Mouse (Mus musculus) intestine, embryonic 16.5 days (tissue): ENCODE measurements around the gene Naaa. TPM values are rescaled to one million over a fixed set of nuclear protein-coding genes. Genes with fewer than 3 reads are reported as not detected.
A peak's percentile ranks its signal among the peaks of the same experiment; 100 is the strongest.

Source experiments
- ATAC-seq: fragments of 200-750 bp; cut with Nextera tagmentation; 2 replicates; pipeline ENCODE4 v1.8.0; 2017; ENCODE audit warnings: moderate TSS enrichment, moderate library complexity
- H3K27ac ChIP-seq: fragments of 300-500 bp; sonication (generic); 2 replicates; pipeline ENCODE4 v1.5.1; 2014; ENCODE audit warnings: mild to moderate bottlenecking, low read length
- H3K27me3 ChIP-seq: fragments of 300-500 bp; sonication (generic); replicated peaks from 2 replicates; pipeline ENCODE4 v1.6.1; 2014; ENCODE audit warnings: low read length, control low read depth, mixed read lengths; ENCODE audit not compliant: control insufficient read depth, insufficient read depth
- H3K36me3 ChIP-seq: fragments of 300-500 bp; sonication (generic); 2 replicates; pipeline ENCODE4 v1.6.1; 2014; ENCODE audit warnings: low read length, control low read depth; ENCODE audit not compliant: control insufficient read depth, insufficient read depth
- H3K4me1 ChIP-seq: fragments of 300-500 bp; sonication (generic); 2 replicates; pipeline ENCODE4 v1.6.1; 2014; ENCODE audit warnings: low read length, control low read depth, mixed read lengths; ENCODE audit not compliant: control insufficient read depth, insufficient read depth
- H3K4me2 ChIP-seq: fragments of 300-500 bp; sonication (generic); 2 replicates; pipeline ENCODE4 v1.6.1; 2014; ENCODE audit warnings: low read depth, low read length, control low read depth
- H3K4me3 ChIP-seq: fragments of 300-500 bp; sonication (generic); 2 replicates; pipeline ENCODE4 v1.5.1; 2014; ENCODE audit warnings: mild to moderate bottlenecking, low read length
- H3K9ac ChIP-seq: fragments of 300-500 bp; sonication (generic); 2 replicates; pipeline ENCODE4 v1.6.1; 2014; ENCODE audit warnings: low read depth, low read length
- H3K9me3 ChIP-seq: fragments of 300-500 bp; sonication (generic); 2 replicates; pipeline ENCODE4 v1.6.1; 2016; ENCODE audit warnings: low read length, control low read depth; ENCODE audit not compliant: control insufficient read depth
- WGBS: fragments of 180-500 bp; shearing (Covaris S2); extraction: QIAGEN DNeasy Blood & Tissue Kit; methylation state at CpG from one replicate; pipeline ENCODE4 v1.1.7; 2014; 5-methylcytosine and 5-hydroxymethylcytosine counted together
- polyA plus RNA-seq: library from polyadenylated mRNA; unstranded; fragments of >200 nt; fragmentation: Nextera tagmentation; extraction: Ambion mirVana; gene quantifications from 2 replicates; pipeline ENCODE4 v1.2.1, GENCODE M21; 2015

The Naaa gene
- 30.8 and 32.2 TPM in 2 replicates for polyA plus RNA-seq

GRCm38 (mm10) chr5:92277437-92278394, at the start of gene Naaa:
Naaa (minus strand) TSS chr5:92278170.
- Histone ChIP-seq H3K4me1 (peaks cover 11% of the 10 kb centered on the region), H3K9ac (peak within 1 kb of the TSS; percentile 74), H3K9me3 (no peaks in the 10 kb centered on the region), H3K27me3 (no peaks in the 10 kb centered on the region), H3K27ac (peak within 1 kb of the TSS; percentile 82), H3K4me3 (peak within 1 kb of the TSS; percentile 74), H3K36me3 (no peaks in the 10 kb centered on the region), H3K4me2 (peak within 1 kb of the TSS; percentile 85)
- WGBS, result 2% methylated on average over 54 of the region's 54 CpGs
- ATAC-seq, result peak; percentile 98

- no peak for ATAC-seq
- H3K4me2 ChIP-seq, result no peak overlapping the region
- no peaks in the 10 kb centered on the region for H3K27me3 ChIP-seq
- H3K4me3 ChIP-seq, result no peak overlapping the region
- no peaks in the 10 kb centered on the region for H3K9me3 ChIP-seq
- no peak overlapping the region for H3K27ac ChIP-seq
- no peaks in the 10 kb centered on the region for H3K36me3 ChIP-seq
- peaks cover 5% of the 10 kb centered on the region; the same call in 1 of the 2 replicates for H3K4me1 ChIP-seq
- H3K9ac ChIP-seq, result no peak overlapping the region
- WGBS, result 67% methylated on average over 6 of the region's 6 CpGs
Observed at GRCm38 (mm10) chr5:92327367-92327766, 49.4 kb upstream of the Naaa start.

DNA sequence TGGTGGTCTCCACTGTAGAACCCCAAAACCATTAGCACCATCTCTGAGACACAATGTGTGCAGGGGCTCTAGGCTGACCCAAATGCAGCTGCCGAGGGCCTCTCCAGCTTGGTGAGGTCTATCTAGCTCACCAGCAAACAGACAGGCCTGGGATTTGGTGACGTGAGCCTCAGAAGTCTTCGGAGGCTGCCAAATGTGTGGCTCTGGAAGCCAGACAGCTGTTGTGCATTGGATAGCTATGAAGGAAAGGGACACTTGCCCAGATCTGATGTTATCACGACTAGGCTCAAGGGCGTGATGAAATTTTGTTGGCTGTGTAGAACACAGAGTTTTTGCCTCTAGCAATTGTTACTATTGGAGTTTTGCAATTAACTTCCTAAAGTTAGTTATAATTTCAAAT, 45.3 kb upstream of the Naaa start:
- H3K9me3 ChIP-seq, result no peaks in the 10 kb centered on the region
- H3K27me3 ChIP-seq, result no peaks in the 10 kb centered on the region
- no peaks in the 10 kb centered on the region for H3K4me1 ChIP-seq
- H3K9ac ChIP-seq, result no peak overlapping the region
- no peak overlapping the region for H3K4me3 ChIP-seq
- H3K4me2 ChIP-seq, result no peak overlapping the region
- H3K36me3 ChIP-seq, result no peaks in the 10 kb centered on the region
- 65% methylated on average over 5 of the region's 5 CpGs for WGBS
- no peak overlapping the region for H3K27ac ChIP-seq
- peak; percentile 63 for ATAC-seq

DNA sequence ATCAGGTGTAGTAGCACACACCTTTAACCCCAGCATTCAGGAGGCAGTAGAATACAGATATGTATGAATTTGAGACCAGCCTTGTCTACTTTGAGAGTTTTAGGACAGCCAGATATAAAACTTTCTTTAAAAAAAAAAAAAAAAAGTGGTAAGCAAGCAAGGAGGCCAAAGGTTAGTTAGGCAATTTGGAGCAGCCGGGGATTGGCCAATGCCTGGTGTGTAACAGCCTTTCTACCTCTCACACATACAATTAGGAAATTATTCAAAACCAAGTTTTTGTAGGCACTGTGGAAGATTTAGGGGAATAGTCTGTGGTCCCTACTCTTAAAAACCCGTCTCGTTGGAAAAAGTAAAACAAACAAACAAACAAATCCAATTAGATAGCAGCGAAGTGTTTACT, 44.6 kb upstream of the Naaa start:
- Histone ChIP-seq H3K9me3 (no peaks in the 10 kb centered on the region), H3K4me3 (no peak overlapping the region), H3K36me3 (no peaks in the 10 kb centered on the region), H3K27ac (no peak overlapping the region), H3K27me3 (no peaks in the 10 kb centered on the region), H3K4me1 (no peaks in the 10 kb centered on the region), H3K9ac (no peak overlapping the region), H3K4me2 (no peak overlapping the region)
- ATAC-seq, result no peak
- 83% methylated on average over 4 of the region's 4 CpGs for WGBS

DNA sequence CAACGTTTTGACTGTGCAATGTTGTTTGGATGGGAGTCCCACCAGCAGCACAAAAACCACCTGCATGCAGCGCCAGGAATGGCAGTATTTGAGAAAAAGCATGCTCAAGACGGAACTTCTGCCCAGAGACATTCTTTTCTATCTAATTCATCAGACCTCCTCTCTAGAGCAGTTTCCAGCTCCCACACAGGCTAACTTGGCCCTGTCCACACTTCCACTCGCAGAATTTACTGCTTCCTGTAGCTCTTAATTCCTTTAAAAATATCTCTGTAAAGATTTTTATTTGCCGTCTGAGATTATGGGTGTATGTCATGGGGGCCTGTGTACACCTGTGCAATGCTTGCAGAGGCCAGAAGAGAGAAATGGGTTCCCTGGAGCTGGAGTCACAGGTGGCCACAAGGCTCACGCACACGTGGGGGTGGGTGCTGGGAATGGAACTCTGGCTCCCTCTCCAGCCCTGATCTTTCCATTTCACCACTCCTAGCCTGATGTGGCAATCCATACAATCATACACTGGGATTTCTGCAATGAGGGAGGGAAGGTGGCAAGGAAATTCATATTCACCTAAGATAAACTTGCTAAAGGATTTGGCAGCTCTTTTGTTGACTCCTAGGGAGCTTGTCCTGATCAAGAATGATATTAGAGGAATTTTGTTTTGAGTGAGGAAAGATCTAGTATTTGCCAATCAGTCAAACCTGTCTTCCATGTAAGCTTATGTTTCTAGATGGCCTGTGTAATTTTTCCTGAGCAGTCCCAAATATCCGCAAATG, 43.8 kb upstream of the Naaa start:
- H3K27me3 ChIP-seq, result no peaks in the 10 kb centered on the region
- 0 out of 2 replicates have a peak overlapping the region, but pooled peaks have one; percentile 13 for H3K27ac ChIP-seq
- no peaks in the 10 kb centered on the region for H3K36me3 ChIP-seq
- no peaks in the 10 kb centered on the region for H3K4me1 ChIP-seq
- 0 out of 2 replicates have a peak, but pooled peaks have one; percentile 31 for ATAC-seq
- no peak overlapping the region for H3K4me3 ChIP-seq
- H3K9me3 ChIP-seq, result no peaks in the 10 kb centered on the region
- 48% methylated on average over 8 of the region's 8 CpGs for WGBS
- H3K4me2 ChIP-seq, result no peak overlapping the region
- no peak overlapping the region for H3K9ac ChIP-seq

- H3K27me3 ChIP-seq, result no peaks in the 10 kb centered on the region
- H3K27ac ChIP-seq, result no peak overlapping the region
- no peak overlapping the region for H3K4me2 ChIP-seq
- 84% methylated on average over 14 of the region's 14 CpGs for WGBS
- no peak for ATAC-seq
- no peaks in the 10 kb centered on the region for H3K36me3 ChIP-seq
- H3K9me3 ChIP-seq, result no peaks in the 10 kb centered on the region
- H3K9ac ChIP-seq, result no peak overlapping the region
- no peak overlapping the region for H3K4me3 ChIP-seq
- H3K4me1 ChIP-seq, result no peaks in the 10 kb centered on the region
Observed at GRCm38 (mm10) chr5:92318596-92318995, 40.6 kb upstream of the Naaa start.

GRCm38 (mm10) chr5:92318119-92318518, 40.1 kb upstream of the Naaa start:
- H3K27me3 ChIP-seq, result no peaks in the 10 kb centered on the region
- H3K36me3 ChIP-seq, result no peaks in the 10 kb centered on the region
- H3K27ac ChIP-seq, result no peak overlapping the region
- H3K9me3 ChIP-seq, result no peaks in the 10 kb centered on the region
- no peak for ATAC-seq
- 74% methylated on average over 7 of the region's 7 CpGs for whole genome bisulfite sequencing
- H3K9ac ChIP-seq, result no peak overlapping the region
- H3K4me1 ChIP-seq, result no peaks in the 10 kb centered on the region
- no peak overlapping the region for H3K4me2 ChIP-seq
- no peak overlapping the region for H3K4me3 ChIP-seq

- no peaks in the 10 kb centered on the region for H3K27me3 ChIP-seq
- H3K9me3 ChIP-seq, result no peaks in the 10 kb centered on the region
- H3K27ac ChIP-seq, result no peak overlapping the region
- H3K4me2 ChIP-seq, result no peak overlapping the region
- no peaks in the 10 kb centered on the region for H3K36me3 ChIP-seq
- no peak overlapping the region for H3K9ac ChIP-seq
- H3K4me1 ChIP-seq, result peaks cover 5% of the 10 kb centered on the region
- 50% methylated on average over 7 of the region's 7 CpGs for WGBS
- H3K4me3 ChIP-seq, result no peak overlapping the region
- ATAC-seq, result no peak
Observed at GRCm38 (mm10) chr5:92313776-92314175, 35.8 kb upstream of the Naaa start.

GRCm38 (mm10) chr5:92312046-92312715, 34.2 kb upstream of the Naaa start:
- H3K27ac ChIP-seq, result no peak overlapping the region
- no peak overlapping the region for H3K4me3 ChIP-seq
- WGBS, result 12% methylated on average over 13 of the region's 13 CpGs
- no peaks in the 10 kb centered on the region for H3K36me3 ChIP-seq
- H3K9ac ChIP-seq, result no peak overlapping the region
- no peak overlapping the region for H3K4me2 ChIP-seq
- peaks cover 15% of the 10 kb centered on the region for H3K4me1 ChIP-seq
- H3K27me3 ChIP-seq, result no peaks in the 10 kb centered on the region
- H3K9me3 ChIP-seq, result no peaks in the 10 kb centered on the region
- ATAC-seq, result no peak
